Mouse (Mus musculus) T-helper 17 cell (primary cell): ENCODE measurements at regions not wholly inside any gene's neighbourhood (a gene's known extent, or its start where the extent isn't known, plus 50 kb on each side); places are given as distances from the start of the nearest gene placed in this dataset.

Experiments
- in situ Hi-C, 2 experiments: fragments of 300-600 bp; cut with MboI, MseI; formaldehyde crosslinking; loops; 1 replicate in 1 of 2; 2 replicates in 1 of 2; pipeline ENCODE4 v1.15.1; 2025; ENCODE audit warnings: high pct_unique_total_duplicates in 2 of 2

- in situ Hi-C loops: no loop called here
Measured at GRCm38 (mm10) chr8:29913576-29913975, 2466.1 kb downstream of the Poteg start.

- in situ Hi-C loops: no loop called here
Measured at GRCm38 (mm10) chr8:29920486-29920885, 2473.0 kb downstream of the Poteg start.

GRCm38 (mm10) chr8:29928257-29928656 is 2480.8 kb downstream of the Poteg start:
- in situ Hi-C loops: no loop called here

GRCm38 (mm10) chr8:29961322-29961721 is 2513.9 kb downstream of the Poteg start:
- in situ Hi-C loops: no loop called here

GRCm38 (mm10) chr8:29976651-29977350 is 2529.3 kb downstream of the Poteg start:
- in situ Hi-C loops: no loop called here

- in situ Hi-C loops: no loop called here
Measured at GRCm38 (mm10) chr8:29978585-29979505, 2531.4 kb downstream of the Poteg start.

- in situ Hi-C loops: loop anchor here in 1 of 2 experiments (10.0 kb wide), 1 partner anchor 1138 kb away; no protein-coding TSS in a partner anchor
Measured at GRCm38 (mm10) chr8:29992549-29992948, 2545.1 kb downstream of the Poteg start.

GRCm38 (mm10) chr8:29999413-29999812 is 2551.9 kb downstream of the Poteg start:
- in situ Hi-C loops: loop anchor here in 1 of 2 experiments (10.0 kb wide), 1 partner anchor 1145 kb away; no protein-coding TSS in a partner anchor
